Mouse (Mus musculus) small intestine, adult 2 months (tissue): ENCODE data around the gene Arhgap17.

Source experiments
- CTCF ChIP-seq: fragments of 200-500 bp; IDR thresholded peaks from 2 replicates; pipeline ENCODE4 v1.5.1; 2012; ENCODE audit warnings: low read depth, mild to moderate bottlenecking, control low read depth, inconsistent platforms, low read length, moderate library complexity, mixed read lengths; ENCODE audit not compliant: insufficient replicate concordance, insufficient read length; ENCODE audit errors: extremely low read depth
- POLR2A ChIP-seq: fragments of 200-500 bp; IDR thresholded peaks from 2 replicates; pipeline ENCODE4 v1.6.1; 2012; ENCODE audit warnings: low read depth, mild to moderate bottlenecking, control low read depth, inconsistent platforms, low read length, moderate library complexity

GRCm38 (mm10) chr7:123326062-123326461, 43.7 kb downstream of the Arhgap17 start:
- TF ChIP-seq POLR2A (no peak), CTCF (no peak)
